Mouse (Mus musculus) CD4-positive helper T cell, adult 2 months (primary cell): ENCODE data around the gene Gm5294.

Experiments
- DNase-seq: peaks from one replicate; pipeline ENCODE4 v3.0.0-alpha.2; 2012; ENCODE audit warnings: low read depth, missing footprints, low spot score

Gm5294 gene

GRCm38 (mm10) chr5:138848102-138848501 lies 28.2 kb downstream of the Gm5294 start:
- DNase-seq, result peak; percentile 75

- DNase-seq, result no peak
Measured at GRCm38 (mm10) chr5:138849682-138850461, 30.0 kb downstream of the Gm5294 start.

GRCm38 (mm10) chr5:138850462-138850844 lies 30.6 kb downstream of the Gm5294 start:
- DNase-seq, result no peak

GRCm38 (mm10) chr5:138851296-138851780 lies 31.5 kb downstream of the Gm5294 start:
- DNase-seq, result no peak

- DNase-seq, result no peak
Measured at GRCm38 (mm10) chr5:138852151-138852550, 32.3 kb downstream of the Gm5294 start.

- DNase-seq, result no peak
Measured at GRCm38 (mm10) chr5:138853349-138853748, 33.5 kb downstream of the Gm5294 start.

GRCm38 (mm10) chr5:138857010-138857617 lies 37.2 kb downstream of the Gm5294 start:
- DNase-seq, result peak; percentile 31

GRCm38 (mm10) chr5:138857811-138858251 lies 38.0 kb downstream of the Gm5294 start:
- DNase-seq, result no peak

GRCm38 (mm10) chr5:138863681-138864146 lies 43.8 kb downstream of the Gm5294 start:
- no peak for DNase-seq

GRCm38 (mm10) chr5:138864166-138864565 lies 44.3 kb downstream of the Gm5294 start:
- DNase-seq, result no peak

GRCm38 (mm10) chr5:138864880-138865279 lies 45.0 kb downstream of the Gm5294 start:
- DNase-seq, result no peak

- no peak for DNase-seq
Measured at GRCm38 (mm10) chr5:138865637-138866036, 45.8 kb downstream of the Gm5294 start.
